Comparison of ENCODE assay signal across 8 mouse cellular contexts in genomic region chr14:106500344-106501135, GRCm38 (mm10).
A peak's percentile ranks its signal among the peaks of the same experiment; 100 is the strongest.
DNase-seq lines count a peak whose midpoint lies in the region; ATAC-seq and TF ChIP-seq lines count a peak whose summit lies in the region.

No protein-coding gene starts in this region.

- H3K79me2 ChIP-seq in MEL (ENCODE audit: control insufficient read depth, insufficient read depth, low read length, poor library complexity) = no peaks in the 10 kb centered on the region

- WGBS in hindbrain, embryonic 15.5 days = 45% methylated on average over 19 of the region's 19 CpGs
- WGBS in lung, embryonic 15.5 days = 37% methylated on average over 19 of the region's 19 CpGs

- H3K9ac ChIP-seq in MEL (ENCODE audit: control insufficient read depth, low read depth, low read length, poor library complexity, severe bottlenecking) = no peak overlapping the region
- H3K9ac ChIP-seq in hindbrain, embryonic 15.5 days = no peak overlapping the region
- no peak overlapping the region for H3K9ac ChIP-seq in lung, embryonic 15.5 days

- no peaks in the 10 kb centered on the region for H3K27me3 ChIP-seq in MEL (ENCODE audit: control insufficient read depth in 1 of 2, insufficient read depth in 2 of 2, low read length in 2 of 2)
- H3K27me3 ChIP-seq in hindbrain, embryonic 15.5 days = no peaks in the 10 kb centered on the region
- no peaks in the 10 kb centered on the region for H3K27me3 ChIP-seq in lung, embryonic 15.5 days
- no peaks in the 10 kb centered on the region for H3K27me3 ChIP-seq in splenic B cell, adult 2 months (ENCODE audit: control insufficient read depth, insufficient read depth, low read length, poor library complexity, severe bottlenecking)

- H3K4me2 ChIP-seq in hindbrain, embryonic 15.5 days = peak overlapping the region; percentile 25
- H3K4me2 ChIP-seq in lung, embryonic 15.5 days = peak overlapping the region; percentile 16; the same call in 1 of the 2 replicates

- peak overlapping the region; percentile 33; the same call in 1 of the 2 replicates for H3K27ac ChIP-seq in gastrocnemius, adult 2 months
- no peak overlapping the region for H3K27ac ChIP-seq in MEL (ENCODE audit: control insufficient read depth, low read depth, low read length)
- no peak overlapping the region for H3K27ac ChIP-seq in hindbrain, embryonic 15.5 days (replicated peaks)
- no peak overlapping the region for H3K27ac ChIP-seq in lung, embryonic 15.5 days

- DNase-seq in gastrocnemius, adult 2 months = no peak
- DNase-seq in gastrocnemius, postnatal 10 days = no peak
- peak; percentile 73 for DNase-seq in MEL (ENCODE audit: low read depth, low spot score)
- peak; percentile 77 for DNase-seq in embryo, embryonic 10 days (ENCODE audit: low spot score)
- DNase-seq in splenic B cell, adult 2 months (ENCODE audit: low read depth, low spot score) = peak; percentile 8
- no peak for DNase-seq in B cell, adult 2 months

- ATAC-seq in hindbrain, embryonic 15.5 days (ENCODE audit: low FRiP score, low read depth) = peak; percentile 11; the same call in 1 of the 2 replicates
- no peak for ATAC-seq in lung, embryonic 15.5 days (ENCODE audit: borderline replicate concordance, extremely low read depth, low FRiP score, low TSS enrichment)

- TF ChIP-seq POLR2A in MEL (IDR thresholded peaks at IDR 0.05; ENCODE audit: control insufficient read depth in 1 of 2, insufficient read depth in 1 of 2, low read depth in 1 of 2, low read length in 2 of 2, poor library complexity in 1 of 2) = no peak

- H3K9me3 ChIP-seq in MEL (replicated peaks; ENCODE audit: insufficient read depth, low read length) = no peaks in the 10 kb centered on the region
- no peaks in the 10 kb centered on the region for H3K9me3 ChIP-seq in hindbrain, embryonic 15.5 days
- H3K9me3 ChIP-seq in lung, embryonic 15.5 days = no peaks in the 10 kb centered on the region

- TF ChIP-seq CTCF in gastrocnemius, adult 2 months (IDR thresholded peaks at IDR 0.05) = peak; percentile 86
- TF ChIP-seq CTCF in MEL (IDR thresholded peaks at IDR 0.05 in 2 of 3, conservative IDR thresholded peaks at IDR 0.05 in 1 of 3; ENCODE audit: control insufficient read depth in 1 of 3, insufficient read depth in 1 of 3, low read depth in 2 of 3, low read length in 3 of 3, poor library complexity in 1 of 3, severe bottlenecking in 1 of 3) = peak; percentile 15 to 84 (median 49); a peak in 4 of 6 replicates

- intact Hi-C loops in gastrocnemius, adult 2 months (cut with DNase I) = loop anchor here (2.0 to 10.0 kb wide), 2 partner anchors 60 to 1106 kb away; no protein-coding TSS in a partner anchor

- peak; percentile 88 for TF ChIP-seq RAD21 in MEL (IDR thresholded peaks at IDR 0.05; ENCODE audit: low read depth, low read length)

- H3K4me3 ChIP-seq in gastrocnemius, adult 2 months = peak overlapping the region; percentile 60
- H3K4me3 ChIP-seq in MEL (ENCODE audit: control insufficient read depth in 1 of 2, insufficient read depth in 1 of 2, low read depth in 2 of 2, low read length in 2 of 2) = peak overlapping the region in 1 of 2 experiments; percentile 34; a peak in 2 of 4 replicates
- H3K4me3 ChIP-seq in hindbrain, embryonic 15.5 days = no peak overlapping the region
- no peak overlapping the region for H3K4me3 ChIP-seq in lung, embryonic 15.5 days

- no peak for TF ChIP-seq EP300 in MEL (IDR thresholded peaks at IDR 0.05; ENCODE audit: low read depth in 1 of 2, low read length in 2 of 2)

- no peaks in the 10 kb centered on the region for H3K36me3 ChIP-seq in MEL (ENCODE audit: control insufficient read depth in 1 of 2, insufficient read depth in 2 of 2, low read length in 2 of 2)
- H3K36me3 ChIP-seq in hindbrain, embryonic 15.5 days = no peaks in the 10 kb centered on the region
- H3K36me3 ChIP-seq in lung, embryonic 15.5 days = no peaks in the 10 kb centered on the region
- no peaks in the 10 kb centered on the region for H3K36me3 ChIP-seq in splenic B cell, adult 2 months (ENCODE audit: control insufficient read depth, insufficient read depth, low read length, poor library complexity, severe bottlenecking)

- peaks cover 4 to 5% of the 10 kb centered on the region in 2 experiments; a peak in 1 of 4 replicates for H3K4me1 ChIP-seq in MEL (ENCODE audit: control insufficient read depth in 1 of 2, insufficient read depth in 2 of 2, low read length in 2 of 2)
- H3K4me1 ChIP-seq in hindbrain, embryonic 15.5 days (replicated peaks) = no peaks in the 10 kb centered on the region
- no peaks in the 10 kb centered on the region for H3K4me1 ChIP-seq in lung, embryonic 15.5 days

TF ChIP-seq in MEL, 35 proteins besides CTCF, POLR2A, EP300 and RAD21:
- TF ChIP-seq SMC3 (IDR thresholded peaks at IDR 0.05; ENCODE audit: low read depth, low read length) (peak; percentile 88), JUND (IDR thresholded peaks at IDR 0.05; ENCODE audit: low read depth, low read length) (no peak), ZC3H11A (IDR thresholded peaks at IDR 0.05; ENCODE audit: low read depth, low read length) (peak; percentile 88), NRF1 (IDR thresholded peaks at IDR 0.05; ENCODE audit: insufficient read depth, low read depth, low read length, poor library complexity, severe bottlenecking) (no peak)
TF ChIP-seq in MEL: peak in this region for 2.

Comparison
In these comparisons a context has a peak if more than half of its experiments do, and no peak if none do; other contexts are left out.
1. DNase-seq: peak in MEL (single experiment), embryo, embryonic 10 days (single experiment) and splenic B cell, adult 2 months (single experiment); none in gastrocnemius, adult 2 months (single experiment), gastrocnemius, postnatal 10 days (single experiment) and B cell, adult 2 months (0 of 2).